ENCODE assay signal across 9 mouse cellular contexts in the genomic region with DNA sequence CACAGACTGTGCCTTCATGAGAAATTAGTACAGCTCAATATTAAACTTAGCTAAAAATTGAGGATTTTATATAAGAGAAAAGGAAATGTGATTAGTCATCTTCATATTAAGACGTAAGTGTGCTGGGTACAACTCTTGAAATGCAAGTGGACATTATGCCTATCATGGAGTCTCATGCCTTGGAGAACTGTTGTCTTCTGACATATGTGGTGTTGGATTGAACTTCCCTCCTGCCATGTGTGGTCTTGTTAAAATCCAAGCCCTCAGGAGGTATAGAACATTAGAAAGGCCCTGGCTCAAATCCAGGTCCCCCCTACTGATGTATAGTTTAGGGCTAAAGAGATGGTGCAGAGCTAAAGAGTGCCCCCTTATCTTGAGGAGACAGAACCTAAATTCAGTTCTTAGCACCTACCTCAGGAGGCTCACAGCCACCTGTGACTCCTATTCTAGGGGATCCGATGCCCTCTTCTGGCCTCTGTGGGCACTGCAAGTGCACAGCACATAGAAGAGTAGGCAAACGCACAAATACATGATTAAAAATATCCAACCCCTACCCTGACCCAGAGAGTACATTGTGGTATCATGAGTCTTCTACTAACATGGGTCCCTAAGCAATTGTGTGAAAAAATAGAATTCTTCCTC. TPM values are rescaled to one million over a fixed set of nuclear protein-coding genes. Genes with fewer than 3 reads are reported as not detected.
DNase-seq lines count a peak whose midpoint lies in the region; ATAC-seq and TF ChIP-seq lines count a peak whose summit lies in the region.
"Had no signal": no experiment of that assay in that cellular context is flagged by ENCODE, and none has a peak within 500 bp of the region (broad histone marks: within the 10 kb centered on the region; RNA-seq: fewer than 3 reads in every experiment).

No protein-coding gene starts in this region.

- no peak for TF ChIP-seq POLR2A in MEL (IDR thresholded peaks at IDR 0.05; ENCODE audit: control insufficient read depth in 1 of 2, insufficient read depth in 1 of 2, low read depth in 1 of 2, low read length in 2 of 2, poor library complexity in 1 of 2)

- TF ChIP-seq RAD21 in MEL (IDR thresholded peaks at IDR 0.05; ENCODE audit: low read depth, low read length): peak; percentile 45

- H3K27me3 ChIP-seq in MEL (ENCODE audit: control insufficient read depth in 1 of 2, insufficient read depth in 2 of 2, low read length in 2 of 2): no peaks in the 10 kb centered on the region
- no peaks in the 10 kb centered on the region for H3K27me3 ChIP-seq in forebrain, embryonic 11.5 days (ENCODE audit: control insufficient read depth, insufficient read depth, low read length)
- H3K27me3 ChIP-seq: stomach, embryonic 15.5 days had no signal

- H3K4me3 ChIP-seq in MEL (ENCODE audit: control insufficient read depth in 1 of 2, insufficient read depth in 1 of 2, low read depth in 2 of 2, low read length in 2 of 2): no peak overlapping the region
- no peak overlapping the region for H3K4me3 ChIP-seq in forebrain, embryonic 11.5 days (ENCODE audit: low read depth, low read length)
- H3K4me3 ChIP-seq: stomach, embryonic 15.5 days had no signal

- H3K4me2 ChIP-seq in forebrain, embryonic 11.5 days (ENCODE audit: low read depth, low read length, severe bottlenecking): no peak overlapping the region
- H3K4me2 ChIP-seq: stomach, embryonic 15.5 days had no signal

- H3K79me2 ChIP-seq in MEL (ENCODE audit: control insufficient read depth, insufficient read depth, low read length, poor library complexity): no peaks in the 10 kb centered on the region

- DNase-seq in heart, adult 18-20 months: peak; percentile 32 to 73
- DNase-seq in heart, adult 8-10 months (ENCODE audit: low spot score): no peak
- DNase-seq in 3T3-L1 (ENCODE audit: low read depth, low spot score) (peak; percentile 40), MEL (ENCODE audit: low read depth, low spot score) (peak; percentile 53)
- peak; percentile 38 to 54 for DNase-seq in heart, postnatal 10 days
- DNase-seq in forebrain, embryonic 11.5 days (ENCODE audit: low spot score): no peak
- no peak for DNase-seq in left cerebral cortex, adult 8-10 months (ENCODE audit: low spot score in 2 of 2)

- no peak overlapping the region for H3K9ac ChIP-seq in MEL (ENCODE audit: control insufficient read depth, low read depth, low read length, poor library complexity, severe bottlenecking)
- no peak overlapping the region for H3K9ac ChIP-seq in forebrain, embryonic 11.5 days (ENCODE audit: low read length)
- H3K9ac ChIP-seq: stomach, embryonic 15.5 days had no signal

- no peaks in the 10 kb centered on the region for H3K9me3 ChIP-seq in MEL (replicated peaks; ENCODE audit: insufficient read depth, low read length)
- H3K9me3 ChIP-seq in forebrain, embryonic 11.5 days (ENCODE audit: control insufficient read depth, low read length): no peaks in the 10 kb centered on the region
- H3K9me3 ChIP-seq: stomach, embryonic 15.5 days had no signal

- H3K4me1 ChIP-seq in MEL (ENCODE audit: control insufficient read depth in 1 of 2, insufficient read depth in 2 of 2, low read length in 2 of 2): no peaks in the 10 kb centered on the region
- H3K4me1 ChIP-seq in forebrain, embryonic 11.5 days (replicated peaks; ENCODE audit: control insufficient read depth, insufficient read depth, low read length): no peaks in the 10 kb centered on the region
- H3K4me1 ChIP-seq: stomach, embryonic 15.5 days had no signal

- WGBS in forebrain, embryonic 11.5 days: 56% methylated on average over 3 of the region's 3 CpGs

- H3K36me3 ChIP-seq in MEL (ENCODE audit: control insufficient read depth in 1 of 2, insufficient read depth in 2 of 2, low read length in 2 of 2): peaks cover 0 to 2% of the 10 kb centered on the region in 2 experiments; a peak in 2 of 4 replicates
- no peaks in the 10 kb centered on the region for H3K36me3 ChIP-seq in forebrain, embryonic 11.5 days (ENCODE audit: control insufficient read depth, insufficient read depth, low read length)
- H3K36me3 ChIP-seq: stomach, embryonic 15.5 days had no signal

- intact Hi-C loops in heart, postnatal 10 days (cut with DNase I): loop anchor here (5.0 kb wide), 1 partner anchor 150 kb away; no protein-coding TSS in a partner anchor

- TF ChIP-seq EP300 in MEL (IDR thresholded peaks at IDR 0.05; ENCODE audit: low read depth in 1 of 2, low read length in 2 of 2): no peak

- TF ChIP-seq CTCF in MEL (IDR thresholded peaks at IDR 0.05 in 2 of 3, conservative IDR thresholded peaks at IDR 0.05 in 1 of 3; ENCODE audit: control insufficient read depth in 1 of 3, insufficient read depth in 1 of 3, low read depth in 2 of 3, low read length in 3 of 3, poor library complexity in 1 of 3, severe bottlenecking in 1 of 3): peak; percentile 40 to 68 (median 47)

- no peak overlapping the region for H3K27ac ChIP-seq in MEL (ENCODE audit: control insufficient read depth, low read depth, low read length)
- H3K27ac ChIP-seq in forebrain, embryonic 11.5 days (ENCODE audit: low read depth, low read length): no peak overlapping the region
- H3K27ac ChIP-seq: stomach, embryonic 15.5 days had no signal

- ATAC-seq in monocyte, adult 5-6 weeks (replicated peaks; ENCODE audit: insufficient number of reproducible peaks, low FRiP score, low TSS enrichment, poor library complexity, severe bottlenecking): peak; percentile 52
- no peak for ATAC-seq in forebrain, embryonic 11.5 days (replicated peaks; ENCODE audit: low FRiP score)

TF ChIP-seq in MEL, 35 proteins besides CTCF, POLR2A, EP300 and RAD21:
- no peak for TF ChIP-seq MYC (IDR thresholded peaks at IDR 0.05; ENCODE audit: low read depth, low read length)
- TF ChIP-seq POLR2AphosphoS2 (IDR thresholded peaks at IDR 0.05; ENCODE audit: low read length): no peak
- TF ChIP-seq RCOR1 (IDR thresholded peaks at IDR 0.05; ENCODE audit: low read depth, low read length): no peak
- no peak for TF ChIP-seq TCF12 (IDR thresholded peaks at IDR 0.05; ENCODE audit: low read depth, low read length)
- TF ChIP-seq ELF1 (IDR thresholded peaks at IDR 0.05; ENCODE audit: low read depth, low read length): no peak
- TF ChIP-seq MAFK (IDR thresholded peaks at IDR 0.05; ENCODE audit: borderline replicate concordance, low read depth, low read length): no peak
- TF ChIP-seq MAX (IDR thresholded peaks at IDR 0.05; ENCODE audit: low read length): no peak
- TF ChIP-seq USF1 (IDR thresholded peaks at IDR 0.05; ENCODE audit: low read depth, low read length): peak; percentile 84
- TF ChIP-seq SMC3 (IDR thresholded peaks at IDR 0.05; ENCODE audit: low read depth, low read length): peak; percentile 47
- TF ChIP-seq GABPA (IDR thresholded peaks at IDR 0.05; ENCODE audit: low read depth, low read length): no peak
- no peak for TF ChIP-seq NRF1 (IDR thresholded peaks at IDR 0.05; ENCODE audit: insufficient read depth, low read depth, low read length, poor library complexity, severe bottlenecking)
- no peak for TF ChIP-seq ETS1 (IDR thresholded peaks at IDR 0.05; ENCODE audit: low read depth, low read length)
- TF ChIP-seq JUND (IDR thresholded peaks at IDR 0.05; ENCODE audit: low read depth, low read length): no peak
- no peak for TF ChIP-seq BHLHE40 (IDR thresholded peaks at IDR 0.05; ENCODE audit: borderline replicate concordance, low read depth, low read length)
- no peak for TF ChIP-seq MEF2A (IDR thresholded peaks at IDR 0.05; ENCODE audit: extremely low read depth, insufficient replicate concordance, low read depth, low read length, poor library complexity, severe bottlenecking)
- no peak for TF ChIP-seq MAZ (IDR thresholded peaks at IDR 0.05; ENCODE audit: low read depth, low read length)

RNA-seq across cellular contexts. Expression of gene 4930523C07Rik, which starts 17.7 kb away (rescaled TPM):
- total RNA-seq in heart, adult 18-20 months (2021): 10 to 100 TPM; 21.4 to 23.6 TPM
- 10 to 100 TPM; 19.6 to 23.7 (median 20.2) TPM for total RNA-seq in heart, adult 8-10 months (2022)
- not detected in 2 replicates for total RNA-seq in MEL (2012; rRNA removed)
- not detected for polyA plus RNA-seq in MEL (2012; ENCODE audit: insufficient read depth in 1 of 2, insufficient read length in 2 of 2, low read depth in 1 of 2, low replicate concordance in 2 of 2, missing spikeins in 1 of 2)
- 10 to 100 TPM; 29.9 to 36.6 TPM for total RNA-seq in heart, postnatal 10 days (2021)
- 80.4 to 126 TPM (median 107 TPM) in 3 replicates for total RNA-seq in monocyte, adult 5-6 weeks (2017)
- polyA plus RNA-seq in forebrain, embryonic 11.5 days (2014; fragmentation: Nextera tagmentation; extraction: Ambion mirVana): 1.6 and 1.7 TPM in 2 replicates
- total RNA-seq in left cerebral cortex, adult 8-10 months (2022): 1 to 10 TPM; 1.3 to 3.2 (median 2.1) TPM

Comparison
In these comparisons a context has a peak if more than half of its experiments do, and no peak if none do; other contexts are left out.
1. DNase-seq: peak in heart, adult 18-20 months (2 of 2), 3T3-L1 (single experiment), MEL (single experiment) and heart, postnatal 10 days (2 of 2); none in heart, adult 8-10 months (single experiment), forebrain, embryonic 11.5 days (single experiment) and left cerebral cortex, adult 8-10 months (0 of 2).
2. RNA of gene 4930523C07Rik, which starts 17.7 kb away (total RNA-seq): 80.4 to 126 TPM in monocyte, adult 5-6 weeks, 29.9 to 36.6 TPM in heart, postnatal 10 days, 21.4 to 23.6 TPM in heart, adult 18-20 months and 19.6 to 23.7 TPM in heart, adult 8-10 months; 1.3 to 3.2 TPM in left cerebral cortex, adult 8-10 months and not detected in MEL; every median in the first group is over 4 times any median in the second.